Mouse (Mus musculus): ENCODE measurements at regions not wholly inside any gene's neighbourhood (a gene's known extent, or its start where the extent isn't known, plus 50 kb on each side); places are given as distances from the start of the nearest gene placed in this dataset.

GRCm38 (mm10) chr2:172809306-172809705 lies 130.8 kb downstream of the Bmp7 start:
- no peaks in the 10 kb centered on the region for H3K9me3 ChIP-seq
- no peak overlapping the region for H3K4me2 ChIP-seq (replicated peaks)
- H3K36me3 ChIP-seq, result no peaks in the 10 kb centered on the region
- no peaks in the 10 kb centered on the region for H3K4me1 ChIP-seq
- no peak overlapping the region for H3K4me3 ChIP-seq
- H3K27me3 ChIP-seq, result no peaks in the 10 kb centered on the region
- no peak overlapping the region for H3K9ac ChIP-seq (replicated peaks)
- no peak for ATAC-seq (replicated peaks)
- WGBS, result 89% methylated on average over 2 of the region's 2 CpGs
- no peak overlapping the region for H3K27ac ChIP-seq (replicated peaks)

- H3K4me3 ChIP-seq, result no peak overlapping the region
- H3K4me2 ChIP-seq (replicated peaks), result no peak overlapping the region
- no peaks in the 10 kb centered on the region for H3K9me3 ChIP-seq
- H3K9ac ChIP-seq (replicated peaks), result no peak overlapping the region
- H3K27ac ChIP-seq (replicated peaks), result no peak overlapping the region
- no peaks in the 10 kb centered on the region for H3K36me3 ChIP-seq
- no peaks in the 10 kb centered on the region for H3K27me3 ChIP-seq
- H3K4me1 ChIP-seq, result no peaks in the 10 kb centered on the region
- ATAC-seq (replicated peaks), result no peak
- 66% methylated on average over 11 of the region's 11 CpGs for WGBS
These were observed 126.8 kb downstream of the Bmp7 start for GRCm38 (mm10) chr2:172813319-172813718.

- Histone ChIP-seq H3K9ac (replicated peaks) (no peak overlapping the region), H3K4me1 (no peaks in the 10 kb centered on the region), H3K27ac (replicated peaks) (no peak overlapping the region), H3K4me3 (no peak overlapping the region), H3K9me3 (no peaks in the 10 kb centered on the region), H3K36me3 (no peaks in the 10 kb centered on the region), H3K4me2 (replicated peaks) (no peak overlapping the region), H3K27me3 (no peaks in the 10 kb centered on the region)
- no peak for ATAC-seq (replicated peaks)
- 75% methylated on average over 4 of the region's 4 CpGs for WGBS
These were observed 126.2 kb downstream of the Bmp7 start for GRCm38 (mm10) chr2:172813906-172814305.

- no peak for ATAC-seq (replicated peaks)
These were observed 125.0 kb downstream of the Bmp7 start for GRCm38 (mm10) chr2:172815146-172815545.

GRCm38 (mm10) chr2:172817058-172817745 lies 122.9 kb downstream of the Bmp7 start:
- H3K36me3 ChIP-seq, result no peaks in the 10 kb centered on the region
- H3K27me3 ChIP-seq, result no peaks in the 10 kb centered on the region
- no peaks in the 10 kb centered on the region for H3K9me3 ChIP-seq
- no peak overlapping the region for H3K27ac ChIP-seq (replicated peaks)
- no peak overlapping the region for H3K9ac ChIP-seq (replicated peaks)
- H3K4me3 ChIP-seq, result no peak overlapping the region
- H3K4me1 ChIP-seq, result no peaks in the 10 kb centered on the region
- WGBS, result 59% methylated on average over 8 of the region's 8 CpGs
- no peak for ATAC-seq (replicated peaks)
- no peak overlapping the region for H3K4me2 ChIP-seq (replicated peaks)

More at GRCm38 (mm10) chr2:172815146-172815545, 125.0 kb downstream of the Bmp7 start:
- WGBS, result over 99% methylated on average over 7 of the region's 7 CpGs
- no peaks in the 10 kb centered on the region for H3K4me1 ChIP-seq
- no peak overlapping the region for H3K9ac ChIP-seq (replicated peaks)
- no peaks in the 10 kb centered on the region for H3K9me3 ChIP-seq
- H3K27me3 ChIP-seq, result no peaks in the 10 kb centered on the region
- H3K27ac ChIP-seq (replicated peaks), result no peak overlapping the region
- no peak overlapping the region for H3K4me3 ChIP-seq
- no peaks in the 10 kb centered on the region for H3K36me3 ChIP-seq
- H3K4me2 ChIP-seq (replicated peaks), result no peak overlapping the region
